In the genomic region with DNA sequence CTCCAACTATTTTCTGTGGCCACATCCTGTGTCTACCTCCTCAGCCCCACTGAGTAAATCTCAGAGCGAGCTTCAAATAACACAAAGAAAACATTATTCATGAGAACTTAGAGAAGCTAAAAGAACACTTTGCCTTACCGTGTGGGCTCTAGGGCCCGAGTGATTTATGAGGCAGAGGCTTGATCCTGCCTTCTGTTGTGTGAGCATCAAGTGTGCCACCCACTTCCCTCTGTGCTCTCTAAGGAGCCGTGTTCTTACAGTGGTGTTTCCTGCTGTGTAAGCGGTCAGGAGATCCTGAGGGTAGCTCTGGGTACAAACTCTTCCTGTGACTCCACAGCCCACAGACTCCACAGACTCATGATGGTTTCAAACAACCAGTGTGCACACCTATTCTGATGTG, we compare ENCODE assay signal across 29 mouse cellular contexts. TPM values are rescaled to one million over a fixed set of nuclear protein-coding genes. Genes with fewer than 3 reads are reported as not detected.
DNase-seq lines count a peak whose midpoint lies in the region; ATAC-seq lines count a peak whose summit lies in the region.
"Had no signal": no experiment of that assay in that cellular context is flagged by ENCODE, and none has a peak within 500 bp of the region (broad histone marks: within the 10 kb centered on the region; RNA-seq: fewer than 3 reads in every experiment).

No protein-coding gene starts in this region.

- ATAC-seq in kidney, embryonic 14.5 days (ENCODE audit: low FRiP score, low TSS enrichment): peak; percentile 80
- ATAC-seq in neural tube, embryonic 15.5 days (ENCODE audit: low FRiP score): no peak
- ATAC-seq: forebrain, embryonic 15.5 days; intestine, postnatal 0 days; midbrain, embryonic 15.5 days; Patski had no signal

- no peaks in the 10 kb centered on the region for H3K36me3 ChIP-seq in kidney, embryonic 14.5 days (ENCODE audit: control insufficient read depth, insufficient read depth, low read length)
- H3K36me3 ChIP-seq in neural tube, embryonic 15.5 days: no peaks in the 10 kb centered on the region
- H3K36me3 ChIP-seq in heart, embryonic 10.5 days: no peaks in the 10 kb centered on the region
- H3K36me3 ChIP-seq: embryonic facial prominence, embryonic 10.5 days; forebrain, embryonic 15.5 days; G1E; limb, embryonic 10.5 days; liver, embryonic 15.5 days; midbrain, embryonic 15.5 days had no signal

- peaks cover 10% of the 10 kb centered on the region; the same call in 1 of the 2 replicates for H3K4me1 ChIP-seq in kidney, embryonic 14.5 days (ENCODE audit: control insufficient read depth, insufficient read depth, low read length)
- 0 out of 2 replicates have a peak, but pooled peaks cover 6% of the 10 kb centered on the region for H3K4me1 ChIP-seq in neural tube, embryonic 15.5 days
- H3K4me1 ChIP-seq in heart, embryonic 10.5 days: no peaks in the 10 kb centered on the region
- H3K4me1 ChIP-seq: liver, embryonic 15.5 days; midbrain, embryonic 15.5 days had no signal

- no peak overlapping the region for H3K4me3 ChIP-seq in kidney, embryonic 14.5 days (ENCODE audit: low read length)
- no peak overlapping the region for H3K4me3 ChIP-seq in neural tube, embryonic 15.5 days (replicated peaks)
- H3K4me3 ChIP-seq in heart, embryonic 10.5 days: no peak overlapping the region
- H3K4me3 ChIP-seq: embryonic facial prominence, embryonic 10.5 days; forebrain, embryonic 15.5 days; layer of hippocampus, adult 2 months; limb, embryonic 10.5 days; liver, embryonic 15.5 days; midbrain, embryonic 15.5 days had no signal

- no peaks in the 10 kb centered on the region for H3K27me3 ChIP-seq in kidney, embryonic 14.5 days (ENCODE audit: control insufficient read depth, insufficient read depth, low read length)
- no peaks in the 10 kb centered on the region for H3K27me3 ChIP-seq in neural tube, embryonic 15.5 days (replicated peaks)
- H3K27me3 ChIP-seq in heart, embryonic 10.5 days (ENCODE audit: insufficient read depth, poor library complexity, severe bottlenecking): no peaks in the 10 kb centered on the region
- H3K27me3 ChIP-seq: forebrain, embryonic 15.5 days; liver, embryonic 15.5 days; midbrain, embryonic 15.5 days; Patski had no signal

- WGBS in kidney, embryonic 14.5 days: 10% methylated on average over 5 of the region's 5 CpGs
- 20% methylated on average over 5 of the region's 5 CpGs for WGBS in neural tube, embryonic 15.5 days
- 60% methylated on average over 5 of the region's 5 CpGs for WGBS in heart, embryonic 10.5 days

- no peak for DNase-seq in kidney, postnatal 14 days
- DNase-seq in neural tube, embryonic 10.5 days (ENCODE audit: extremely low spot score, low spot score): peak; percentile 13
- DNase-seq in mesoderm, embryonic 11.5 days (ENCODE audit: low read depth, low spot score): peak; percentile 63
- DNase-seq in heart, postnatal 14 days: no peak
- no peak for DNase-seq in heart, embryonic 10.5 days (ENCODE audit: low spot score)
- DNase-seq: adrenal gland, postnatal 36 days; B cell, adult 2 months; cerebellum, adult 11-12 months; cerebellum, postnatal 14 days; gastrocnemius, postnatal 25 days; heart, adult 18-20 months; heart, postnatal 36 days; kidney, postnatal 25 days; liver; lung, postnatal 14 days; right cerebral cortex, postnatal 14 days had no signal

- no peaks in the 10 kb centered on the region for H3K9me3 ChIP-seq in kidney, embryonic 14.5 days (ENCODE audit: control insufficient read depth, low read length)
- no peaks in the 10 kb centered on the region for H3K9me3 ChIP-seq in neural tube, embryonic 15.5 days (replicated peaks)
- no peaks in the 10 kb centered on the region for H3K9me3 ChIP-seq in heart, embryonic 10.5 days
- H3K9me3 ChIP-seq: embryonic facial prominence, embryonic 10.5 days; forebrain, embryonic 15.5 days; G1E; limb, embryonic 10.5 days; liver, embryonic 15.5 days; midbrain, embryonic 15.5 days had no signal

- no peak overlapping the region for H3K9ac ChIP-seq in kidney, embryonic 14.5 days (ENCODE audit: low read depth, low read length)
- H3K9ac ChIP-seq in neural tube, embryonic 15.5 days (replicated peaks): no peak overlapping the region
- H3K9ac ChIP-seq: forebrain, embryonic 15.5 days; liver, embryonic 15.5 days; midbrain, embryonic 15.5 days had no signal

- H3K4me2 ChIP-seq in kidney, embryonic 14.5 days (replicated peaks; ENCODE audit: low read depth, low read length): no peak overlapping the region
- no peak overlapping the region for H3K4me2 ChIP-seq in neural tube, embryonic 15.5 days
- H3K4me2 ChIP-seq: forebrain, embryonic 15.5 days; liver, embryonic 15.5 days; midbrain, embryonic 15.5 days had no signal

- intact Hi-C loops in heart, postnatal 14 days (cut with DNase I): no loop called here

- no peak overlapping the region for H3K27ac ChIP-seq in kidney, embryonic 14.5 days (ENCODE audit: low read depth, low read length)
- H3K27ac ChIP-seq in neural tube, embryonic 15.5 days (replicated peaks): no peak overlapping the region
- no peak overlapping the region for H3K27ac ChIP-seq in heart, embryonic 10.5 days
- H3K27ac ChIP-seq: embryonic facial prominence, embryonic 10.5 days; forebrain, embryonic 15.5 days; layer of hippocampus, adult 2 months; limb, embryonic 10.5 days; liver, embryonic 15.5 days; midbrain, embryonic 15.5 days had no signal

RNA-seq across cellular contexts. Expression of a gene that starts 35.7 kb away (rescaled TPM):
- polyA plus RNA-seq in kidney, embryonic 14.5 days (2014; fragmentation: Nextera tagmentation; extraction: Ambion mirVana): 4.3 and 4.6 TPM in 2 replicates
- 5.9 and 7.1 TPM in 2 replicates for polyA plus RNA-seq in neural tube, embryonic 15.5 days (2015; fragmentation: Nextera tagmentation; extraction: Ambion mirVana)
- 10 to 100 TPM; 11.7 to 12.8 TPM for total RNA-seq in heart, postnatal 14 days (2021)
- polyA plus RNA-seq in heart, embryonic 10.5 days (2016; fragmentation: Nextera tagmentation; extraction: Ambion mirVana): 3.8 and 4.6 TPM in 2 replicates
- total RNA-seq: CH12.LX; megakaryocyte-erythroid progenitor cell, adult 5-6 weeks had no signal
- polyA plus RNA-seq: G1E had no signal

Comparison
In these comparisons a context has a peak if more than half of its experiments do, and no peak if none do; other contexts are left out.
1. DNase-seq: peak in neural tube, embryonic 10.5 days (single experiment) and mesoderm, embryonic 11.5 days (single experiment); none in kidney, postnatal 14 days (single experiment), heart, postnatal 14 days (0 of 2) and heart, embryonic 10.5 days (single experiment).